In the genomic region with DNA sequence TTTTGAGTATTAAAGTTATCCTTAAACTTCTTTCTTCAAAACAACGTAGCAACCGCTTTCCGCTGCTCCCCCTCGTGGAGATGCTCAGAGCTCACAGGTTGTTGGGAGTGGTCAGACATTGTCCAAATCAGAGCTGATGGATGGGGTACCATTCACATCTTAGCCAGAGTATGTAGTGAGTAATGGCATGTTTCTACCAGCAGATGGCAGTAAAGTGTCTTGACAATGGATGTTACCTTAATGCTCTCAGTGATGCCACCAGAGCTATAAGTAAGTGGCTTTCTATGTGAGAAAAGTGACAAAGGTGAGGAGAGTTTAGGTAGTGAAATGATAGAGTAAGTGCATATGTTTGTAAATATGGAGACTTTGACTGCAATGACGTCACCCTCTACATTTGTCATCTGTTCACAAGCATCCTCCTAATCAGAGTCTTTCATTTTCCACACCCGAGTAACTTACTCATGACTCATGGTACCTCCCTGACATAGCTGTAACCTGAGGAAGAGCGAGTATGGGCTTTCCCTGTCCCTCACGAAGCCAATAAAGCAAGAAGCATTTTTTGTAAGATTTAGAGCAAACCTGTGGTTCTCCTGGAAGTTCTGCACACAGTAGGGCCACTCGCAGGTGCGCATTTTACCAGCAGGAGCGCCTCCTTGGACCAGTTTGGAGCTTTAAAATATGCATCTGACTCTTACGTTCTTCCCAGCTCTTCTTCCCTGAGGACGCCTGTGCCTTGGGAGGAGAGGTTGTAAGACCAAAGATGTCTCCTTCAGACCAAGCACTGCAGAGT, we compare ENCODE assay signal across 9 mouse cellular contexts.
DNase-seq lines count a peak whose midpoint lies in the region; ATAC-seq and TF ChIP-seq lines count a peak whose summit lies in the region.
"Had no signal": no experiment of that assay in that cellular context is flagged by ENCODE, and none has a peak within 500 bp of the region (broad histone marks: within the 10 kb centered on the region; RNA-seq: fewer than 3 reads in every experiment).

No protein-coding gene starts in this region.

- no peaks in the 10 kb centered on the region for H3K36me3 ChIP-seq in stomach, postnatal 0 days (ENCODE audit: control insufficient read depth, insufficient read depth, low read length)

- no peak overlapping the region for H3K4me3 ChIP-seq in stomach, postnatal 0 days (ENCODE audit: low read depth, low read length)
- H3K4me3 ChIP-seq: erythroblast, embryonic 14.5 days had no signal

- H3K9me3 ChIP-seq in stomach, postnatal 0 days (ENCODE audit: control insufficient read depth, low read length) = no peaks in the 10 kb centered on the region

- H3K9ac ChIP-seq in stomach, postnatal 0 days (ENCODE audit: low read length) = no peak overlapping the region

- no peak for TF ChIP-seq EP300 in stomach, postnatal 0 days (optimal IDR thresholded peaks at IDR 0.05)

- peak; percentile 89 for TF ChIP-seq CTCF in stomach, postnatal 0 days (IDR thresholded peaks at IDR 0.05; ENCODE audit: low read depth)

- DNase-seq in right cerebral cortex, postnatal 10 days (ENCODE audit: low spot score in 2 of 2) = peak; percentile 54 to 62
- DNase-seq in right cerebral cortex, postnatal 14 days = no peak
- peak; percentile 6 for DNase-seq in cerebellum, adult 11 months
- DNase-seq in forelimb bud, embryonic 11.5 days (ENCODE audit: low read depth, low spot score) = peak; percentile 88
- peak; percentile 35 to 53 for DNase-seq in kidney, postnatal 36 days
- DNase-seq in stomach, postnatal 0 days (ENCODE audit: low spot score) = peak; percentile 33
- no peak for DNase-seq in gastrocnemius, postnatal 25 days

- no peaks in the 10 kb centered on the region for H3K4me1 ChIP-seq in stomach, postnatal 0 days (replicated peaks; ENCODE audit: control insufficient read depth, insufficient read depth)

- H3K27me3 ChIP-seq in stomach, postnatal 0 days (ENCODE audit: control insufficient read depth, insufficient read depth, low read length) = no peaks in the 10 kb centered on the region

- H3K4me2 ChIP-seq in stomach, postnatal 0 days (replicated peaks; ENCODE audit: low read depth) = no peak overlapping the region

- H3K27ac ChIP-seq in stomach, postnatal 0 days (replicated peaks) = no peak overlapping the region

- ATAC-seq in megakaryocyte, adult 5-6 weeks (ENCODE audit: poor library complexity, severe bottlenecking) = peak; percentile 69
- ATAC-seq in stomach, postnatal 0 days (ENCODE audit: low FRiP score, low TSS enrichment) = peak; percentile 79; the same call in 1 of the 2 replicates

- WGBS in stomach, postnatal 0 days = 49% methylated on average over 13 of the region's 13 CpGs

Comparison
In these comparisons a context has a peak if more than half of its experiments do, and no peak if none do; other contexts are left out.
1. DNase-seq: peak in right cerebral cortex, postnatal 10 days (2 of 2), cerebellum, adult 11 months (single experiment), forelimb bud, embryonic 11.5 days (single experiment), kidney, postnatal 36 days (2 of 2) and stomach, postnatal 0 days (single experiment); none in right cerebral cortex, postnatal 14 days (single experiment) and gastrocnemius, postnatal 25 days (single experiment).